Mouse (Mus musculus): Measurements from ENCODE around the gene Gan. TPM values are rescaled to one million over a fixed set of nuclear protein-coding genes. Genes with fewer than 3 reads are reported as not detected.

The Gan gene
- total RNA-seq, 1 experiment from 2014 or later = 2.6 TPM

DNA sequence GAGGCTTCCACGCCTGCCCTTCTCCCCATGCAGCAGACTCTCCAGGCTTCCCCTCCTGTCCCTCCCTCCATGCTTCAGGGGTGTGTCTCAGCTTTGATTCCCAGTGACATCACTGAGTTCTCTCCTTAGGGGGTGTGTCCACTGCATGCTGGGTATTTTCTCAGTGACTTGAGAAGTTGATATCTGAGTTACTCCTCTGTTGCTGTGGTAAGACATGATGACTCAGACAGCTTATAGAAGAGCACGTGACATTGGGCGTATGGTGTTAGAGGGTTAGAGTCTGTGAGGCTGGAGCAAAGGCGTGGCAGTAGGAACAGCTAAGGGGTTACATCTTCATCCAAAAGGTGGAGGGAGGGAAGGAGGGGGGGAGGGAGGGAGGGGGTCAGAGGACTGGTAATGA, 38.7 kb downstream of the Gan start:
- no peak for ATAC-seq (replicated peaks; ENCODE audit: insufficient number of reproducible peaks, low FRiP score, low TSS enrichment, poor library complexity, severe bottlenecking)

DNA sequence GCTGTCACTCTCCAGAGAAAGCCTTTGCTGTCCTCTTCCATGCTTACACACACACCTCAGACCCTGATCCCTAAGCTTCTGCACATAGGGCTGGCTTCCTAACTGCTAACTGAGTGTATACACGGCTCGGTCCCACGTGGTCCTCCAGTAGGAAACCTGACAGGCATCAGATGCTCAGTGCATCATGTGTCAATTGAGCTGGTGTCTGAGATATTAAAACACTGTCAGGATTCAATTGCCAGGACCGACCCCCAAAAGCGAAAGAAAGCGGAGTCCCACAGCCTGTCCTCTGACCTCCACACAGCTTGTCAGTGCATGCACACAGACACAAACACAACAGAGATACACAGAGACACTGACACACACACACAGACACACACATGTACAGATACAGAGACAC, 39.6 kb downstream of the Gan start:
- no peak for ATAC-seq (replicated peaks; ENCODE audit: insufficient number of reproducible peaks, low FRiP score, low TSS enrichment, poor library complexity, severe bottlenecking)

DNA sequence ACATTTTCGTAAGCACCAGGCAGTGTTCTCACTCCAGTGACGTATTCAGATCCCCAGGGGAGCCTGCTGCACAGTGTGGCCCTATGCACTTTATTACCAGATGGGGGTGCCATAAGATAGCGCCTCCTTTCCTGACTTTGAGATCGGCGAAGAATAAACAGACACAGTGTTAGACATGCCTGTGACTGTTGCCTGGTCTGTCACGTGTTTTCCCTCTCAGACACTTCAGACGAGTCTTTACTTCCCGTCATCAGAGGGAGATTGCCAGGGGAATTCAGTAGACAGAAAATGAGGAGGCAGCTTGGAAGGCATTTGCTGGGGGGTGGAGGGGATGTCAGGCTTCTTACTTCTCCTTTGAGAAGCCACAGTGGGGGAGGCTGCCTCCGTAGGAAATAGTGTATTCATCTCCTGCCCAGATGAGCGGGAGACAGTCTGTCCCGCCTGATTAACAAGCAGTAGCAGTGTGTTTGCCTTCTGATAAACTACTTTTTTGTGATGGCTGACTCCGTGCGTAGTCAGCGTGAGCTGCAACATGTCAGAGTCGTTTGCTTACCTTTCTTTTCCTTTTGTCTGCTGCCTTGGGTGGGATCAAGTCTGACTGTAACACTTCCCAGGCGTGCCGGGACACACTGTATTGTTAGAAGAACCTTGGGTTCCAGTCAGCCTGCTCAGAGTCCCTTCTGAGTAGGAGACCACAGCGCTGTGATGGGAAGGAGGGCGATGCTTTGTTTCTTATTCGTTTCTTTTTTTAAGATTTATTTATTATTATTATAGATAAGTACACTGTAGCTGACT, 40.4 kb downstream of the Gan start:
- peak; percentile 67 for ATAC-seq (replicated peaks; ENCODE audit: insufficient number of reproducible peaks, low FRiP score, low TSS enrichment, poor library complexity, severe bottlenecking)

DNA sequence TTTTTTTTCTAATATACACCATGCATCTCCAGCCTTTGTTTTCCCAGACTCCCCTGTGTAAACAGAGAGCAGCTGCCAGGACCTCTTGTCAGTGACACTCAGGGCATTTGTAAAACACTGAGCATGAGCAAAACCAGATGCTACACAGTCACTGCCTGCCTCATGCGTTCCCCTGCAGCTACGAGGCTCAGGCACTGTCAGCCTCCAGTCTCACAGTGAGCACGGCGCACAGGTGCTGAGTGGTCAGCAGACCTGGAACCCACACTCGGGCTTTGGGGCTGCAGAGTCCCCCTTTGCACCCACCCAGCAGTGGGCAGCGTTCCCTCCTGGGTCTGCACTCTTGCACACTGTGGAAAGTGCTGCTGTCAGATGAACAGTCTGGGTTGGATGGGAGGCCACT, 41.7 kb downstream of the Gan start:
- no peak for ATAC-seq (replicated peaks; ENCODE audit: insufficient number of reproducible peaks, low FRiP score, low TSS enrichment, poor library complexity, severe bottlenecking)

DNA sequence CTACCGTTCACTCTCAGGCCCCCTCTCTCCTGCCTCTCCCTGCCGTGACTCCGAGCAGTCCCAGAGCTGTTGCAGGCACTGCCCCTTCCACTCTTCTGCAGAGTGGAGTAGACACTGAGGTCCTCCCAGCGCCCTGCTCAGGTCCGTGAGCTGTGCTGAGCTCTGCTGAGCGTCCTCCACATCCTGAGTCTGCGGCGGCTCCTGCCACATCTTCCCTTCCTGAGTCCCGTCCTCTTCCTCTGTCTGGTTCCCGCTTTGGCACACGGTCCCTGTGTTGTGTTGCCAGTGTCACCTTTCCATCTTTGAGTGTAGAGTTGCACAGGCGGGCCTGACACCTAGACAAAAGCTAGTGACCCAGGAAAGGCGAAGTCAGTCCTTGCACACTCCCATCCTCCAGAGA, 42.4 kb downstream of the Gan start:
- ATAC-seq (replicated peaks; ENCODE audit: insufficient number of reproducible peaks, low FRiP score, low TSS enrichment, poor library complexity, severe bottlenecking) = no peak

DNA sequence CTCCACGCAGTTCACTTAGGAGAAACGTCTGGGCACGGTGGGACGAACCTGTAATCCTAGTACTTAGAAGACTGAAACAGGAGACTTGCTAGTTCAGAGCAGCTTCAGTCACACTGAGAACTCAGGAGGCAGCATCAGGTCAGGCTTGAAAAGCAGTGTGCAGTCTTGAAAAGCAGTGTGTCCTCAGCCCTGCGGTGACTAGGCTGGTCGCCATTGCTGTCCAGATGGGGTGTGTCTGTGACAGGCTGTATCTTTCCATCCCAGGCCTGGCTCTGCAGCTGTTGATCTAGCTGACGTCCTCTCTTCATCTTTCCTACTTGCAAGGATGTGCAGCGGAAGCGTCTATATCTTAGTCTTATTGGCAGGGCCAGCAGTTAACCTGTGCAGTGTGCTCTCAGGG, 42.9 kb downstream of the Gan start:
- no peak for ATAC-seq (replicated peaks; ENCODE audit: insufficient number of reproducible peaks, low FRiP score, low TSS enrichment, poor library complexity, severe bottlenecking)

DNA sequence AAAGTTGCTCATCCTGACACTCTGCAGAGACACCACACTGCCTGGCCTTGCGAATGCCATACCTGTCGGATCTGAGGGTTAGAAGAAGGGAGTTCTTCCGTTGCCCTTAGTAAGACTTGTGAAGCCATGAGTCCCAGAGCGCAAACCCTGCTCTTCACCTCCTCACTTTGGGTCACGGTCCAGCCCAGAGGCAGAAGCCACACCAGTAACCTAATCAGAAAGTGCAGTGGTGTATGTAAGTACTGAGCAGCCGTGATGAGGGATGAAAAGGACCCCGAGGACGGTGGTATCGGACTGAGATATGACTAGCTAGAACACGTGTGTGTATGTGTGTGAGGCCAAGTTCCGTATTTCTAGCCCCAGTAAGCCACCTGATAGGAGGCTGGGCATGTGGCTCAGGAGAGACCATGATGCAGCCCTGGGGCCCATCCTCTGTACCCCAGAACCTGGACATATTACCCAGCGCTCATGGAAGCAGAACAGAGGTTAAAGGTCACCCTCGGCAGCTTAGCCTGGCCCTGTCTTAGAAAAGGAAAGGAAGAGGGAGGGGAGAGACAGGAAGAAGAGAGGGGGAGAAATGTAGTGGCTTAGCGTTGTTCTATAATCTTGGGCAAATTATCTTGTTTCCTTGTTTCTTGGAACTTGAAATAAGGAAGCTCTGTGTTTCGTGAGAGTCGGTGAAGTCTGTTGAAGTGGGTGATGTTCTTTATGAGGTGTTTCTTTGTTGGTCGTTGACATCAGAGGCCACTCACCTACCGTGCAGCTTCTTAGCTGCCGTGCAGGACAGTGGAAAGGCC, 43.5 kb downstream of the Gan start:
- peak; percentile 24 for ATAC-seq (replicated peaks; ENCODE audit: insufficient number of reproducible peaks, low FRiP score, low TSS enrichment, poor library complexity, severe bottlenecking)

DNA sequence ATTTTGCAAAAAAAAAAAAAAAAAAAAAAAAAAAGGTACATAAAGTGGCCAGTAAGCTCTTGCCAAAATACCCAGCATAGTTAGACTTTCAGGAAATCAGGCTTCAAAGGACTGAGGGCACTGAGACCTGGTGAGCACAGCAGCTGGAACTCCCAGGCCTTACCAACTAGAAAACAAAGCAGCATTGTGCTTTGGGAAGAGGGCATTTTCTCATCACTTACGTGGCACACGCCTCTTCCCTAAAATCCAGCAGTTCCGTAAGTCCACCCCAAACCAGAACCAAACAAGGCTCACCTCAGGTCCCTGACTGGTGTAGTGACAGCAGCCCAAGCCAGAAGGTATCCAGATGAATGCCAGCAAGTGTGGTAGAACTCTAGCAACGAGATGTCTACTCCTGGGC, 45.1 kb downstream of the Gan start:
- ATAC-seq (replicated peaks; ENCODE audit: insufficient number of reproducible peaks, low FRiP score, low TSS enrichment, poor library complexity, severe bottlenecking) = no peak

DNA sequence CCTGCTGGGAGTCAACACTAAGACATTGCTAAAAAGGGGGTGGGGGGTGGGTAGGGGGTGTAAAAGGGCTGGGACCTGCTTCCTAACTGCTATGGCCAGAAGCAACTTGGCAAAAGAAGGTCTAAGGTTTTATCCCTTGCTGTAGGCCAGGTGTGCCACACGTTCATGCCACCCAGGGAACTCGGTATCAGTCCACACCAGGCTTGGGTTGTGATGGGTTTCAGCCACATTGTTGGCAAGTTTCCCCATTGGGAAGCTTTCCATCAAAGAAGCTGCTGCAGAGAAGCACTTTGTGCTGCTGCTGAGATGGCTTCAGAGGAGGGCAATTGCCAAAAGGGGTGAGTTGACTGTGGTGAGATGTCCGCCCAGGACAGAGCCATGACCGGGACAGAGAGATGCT, 47.9 kb downstream of the Gan start:
- no peak for ATAC-seq (replicated peaks; ENCODE audit: insufficient number of reproducible peaks, low FRiP score, low TSS enrichment, poor library complexity, severe bottlenecking)

DNA sequence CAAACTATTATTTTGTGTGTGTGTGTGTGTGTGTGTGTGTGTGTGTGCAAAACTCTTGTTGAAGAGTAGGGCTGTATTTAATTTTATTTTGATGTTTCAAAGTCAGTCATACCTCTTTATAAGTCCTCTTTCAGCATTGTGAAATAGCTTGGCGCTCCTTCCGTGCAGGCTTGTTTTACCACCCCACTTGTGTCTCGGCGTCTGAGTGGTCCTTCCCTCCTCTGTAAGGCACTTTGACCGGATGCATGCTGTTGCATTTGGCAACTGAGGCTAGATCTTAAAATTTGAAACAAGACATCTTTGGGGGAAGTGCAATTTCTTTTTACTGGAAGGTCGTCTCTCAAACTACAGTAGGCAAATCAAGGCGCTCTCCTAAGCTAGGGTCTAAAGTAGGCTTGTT, 48.7 kb downstream of the Gan start:
- ATAC-seq (replicated peaks; ENCODE audit: insufficient number of reproducible peaks, low FRiP score, low TSS enrichment, poor library complexity, severe bottlenecking) = no peak

DNA sequence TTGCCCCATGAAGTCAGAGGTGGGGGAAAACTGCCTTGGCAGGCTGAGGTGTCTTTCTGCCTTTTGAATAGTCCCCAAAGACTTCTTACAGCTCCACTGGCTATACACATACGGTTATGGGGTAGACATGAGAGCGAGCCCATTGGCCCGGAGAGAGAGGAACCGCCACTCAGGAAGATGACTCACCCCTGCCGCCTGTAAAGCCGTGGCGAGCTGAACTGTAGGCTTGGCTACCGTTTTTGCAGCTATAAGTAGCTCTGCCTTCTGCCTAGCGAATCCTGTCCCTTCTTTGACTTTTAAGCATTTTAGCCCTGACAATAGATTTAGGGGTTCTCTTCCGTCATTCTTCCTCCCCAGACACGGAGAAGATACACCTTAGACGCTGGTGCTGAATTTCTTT, 51.2 kb downstream of the Gan start:
- ATAC-seq (replicated peaks; ENCODE audit: insufficient number of reproducible peaks, low FRiP score, low TSS enrichment, poor library complexity, severe bottlenecking) = peak; percentile 73; the same call in 1 of the 2 replicates

DNA sequence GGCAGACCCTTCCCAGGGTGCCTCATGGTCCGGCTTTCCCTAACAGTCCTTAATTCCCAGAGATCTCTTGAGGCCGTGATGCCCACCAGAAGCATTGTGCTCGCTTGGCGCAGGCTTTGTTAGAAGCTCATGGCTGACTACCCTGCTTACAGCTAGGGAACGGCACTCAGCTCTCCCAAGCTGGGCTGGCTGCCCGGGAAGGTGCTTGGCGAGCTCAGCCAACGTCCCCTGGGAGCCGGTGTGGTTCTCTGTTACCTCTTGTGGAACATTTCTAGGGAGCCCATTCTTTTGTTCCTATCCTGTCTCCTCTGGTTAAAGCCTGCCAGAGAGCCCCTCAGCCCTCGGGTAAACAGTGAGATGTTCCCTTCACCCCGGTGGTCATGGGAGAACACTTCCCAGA, 54.2 kb downstream of the Gan start:
- no peak for ATAC-seq (replicated peaks; ENCODE audit: insufficient number of reproducible peaks, low FRiP score, low TSS enrichment, poor library complexity, severe bottlenecking)

DNA sequence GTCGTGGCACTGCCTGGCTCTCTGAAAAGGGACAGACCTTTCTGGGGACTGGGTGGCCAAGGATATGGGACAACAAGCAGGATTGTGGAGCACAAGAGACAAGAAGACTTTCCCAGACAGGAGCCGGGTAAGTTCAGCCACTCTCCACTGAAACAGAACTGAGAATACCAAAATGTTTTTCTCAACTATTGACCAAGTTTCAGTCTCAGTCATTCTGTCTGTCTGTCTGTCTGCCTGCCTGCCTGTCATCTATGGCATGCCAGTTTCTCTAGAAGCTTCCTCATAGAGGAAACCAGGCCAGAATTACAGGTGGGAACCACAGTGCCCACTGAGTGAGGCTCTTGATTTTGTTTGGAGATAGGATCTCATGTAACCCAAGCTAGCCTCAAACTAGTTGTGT, 59.8 kb downstream of the Gan start:
- ATAC-seq (replicated peaks; ENCODE audit: insufficient number of reproducible peaks, low FRiP score, low TSS enrichment, poor library complexity, severe bottlenecking) = no peak

DNA sequence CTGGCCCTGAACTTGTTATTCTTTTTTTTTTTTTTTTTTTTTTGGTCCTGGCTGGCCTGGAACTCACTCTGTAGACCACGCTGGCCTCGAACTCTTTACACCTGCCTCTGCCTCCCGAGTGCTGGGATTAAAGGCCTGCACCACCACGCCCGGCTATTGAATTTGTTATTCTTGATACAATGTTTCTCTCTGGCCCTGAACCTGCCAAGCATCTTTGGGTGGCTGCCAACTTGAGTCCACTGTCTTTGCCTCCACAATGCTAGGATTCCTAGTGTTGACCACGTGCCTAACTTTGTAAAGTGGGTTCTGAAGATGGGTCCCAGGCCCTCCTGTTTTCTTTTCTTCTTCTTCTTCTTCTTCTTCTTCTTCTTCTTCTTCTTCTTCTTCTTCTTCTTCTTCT, 64.5 kb downstream of the Gan start:
- ATAC-seq (replicated peaks; ENCODE audit: insufficient number of reproducible peaks, low FRiP score, low TSS enrichment, poor library complexity, severe bottlenecking) = no peak

DNA sequence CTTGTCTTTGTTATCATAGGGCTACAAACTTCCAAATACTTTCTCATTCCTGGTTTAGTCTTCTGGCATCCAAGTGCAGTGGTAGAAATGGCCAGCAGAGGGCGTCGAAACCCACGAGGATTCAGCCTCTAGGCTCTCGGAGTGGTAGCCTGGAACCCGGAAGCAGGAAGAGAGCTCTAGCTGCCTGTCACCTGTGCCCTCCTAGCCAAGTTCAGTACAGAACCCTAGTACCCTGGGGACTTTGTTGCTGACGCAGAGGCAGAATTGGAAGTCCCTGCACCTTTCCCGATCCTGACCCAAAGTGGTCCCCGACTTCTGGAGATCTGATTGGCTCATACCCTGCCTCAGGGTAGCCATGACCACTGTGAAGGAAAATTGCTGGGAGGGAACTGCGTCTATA, 66.7 kb downstream of the Gan start:
- ATAC-seq (replicated peaks; ENCODE audit: insufficient number of reproducible peaks, low FRiP score, low TSS enrichment, poor library complexity, severe bottlenecking) = peak; percentile 96

DNA sequence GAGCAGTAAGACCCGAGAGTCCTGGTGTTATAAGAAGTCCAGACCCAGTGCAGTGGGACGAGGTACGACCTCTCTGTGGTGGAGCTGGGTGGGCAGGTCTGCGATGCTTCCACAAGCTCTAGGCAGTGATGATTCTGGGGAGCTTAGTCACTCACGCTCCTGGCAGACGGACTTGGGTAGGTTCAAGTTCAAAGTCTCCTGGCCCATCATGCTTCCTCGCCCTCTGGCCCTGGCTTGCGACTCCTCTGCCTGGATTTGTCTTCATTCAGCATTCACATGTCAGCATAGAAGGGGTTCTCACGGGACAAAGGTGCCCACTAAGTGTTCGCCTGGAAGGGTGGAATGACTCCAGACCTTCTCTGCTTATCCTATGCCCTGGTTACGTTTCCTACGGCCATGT, 68.4 kb downstream of the Gan start:
- ATAC-seq (replicated peaks; ENCODE audit: insufficient number of reproducible peaks, low FRiP score, low TSS enrichment, poor library complexity, severe bottlenecking) = no peak

DNA sequence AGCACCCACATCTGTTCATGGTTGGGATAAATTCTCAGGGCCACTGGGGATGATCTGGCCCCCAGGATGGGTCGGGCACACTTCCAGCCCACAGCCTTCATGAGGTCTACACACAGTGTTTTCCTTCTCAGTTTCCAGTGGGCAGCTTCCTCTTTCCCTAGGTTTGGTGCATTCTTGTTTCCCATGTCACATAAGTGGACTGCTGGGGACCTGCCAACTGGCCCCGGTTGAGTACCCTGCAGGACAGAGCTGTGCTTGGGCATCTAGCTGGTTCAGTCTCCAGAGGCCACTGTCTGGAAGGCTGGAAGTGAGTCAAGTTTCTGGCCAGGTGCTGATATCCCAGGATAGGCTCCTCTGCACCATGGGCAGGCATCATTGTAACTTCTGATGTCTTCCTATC, 69.4 kb downstream of the Gan start:
- no peak for ATAC-seq (replicated peaks; ENCODE audit: insufficient number of reproducible peaks, low FRiP score, low TSS enrichment, poor library complexity, severe bottlenecking)

DNA sequence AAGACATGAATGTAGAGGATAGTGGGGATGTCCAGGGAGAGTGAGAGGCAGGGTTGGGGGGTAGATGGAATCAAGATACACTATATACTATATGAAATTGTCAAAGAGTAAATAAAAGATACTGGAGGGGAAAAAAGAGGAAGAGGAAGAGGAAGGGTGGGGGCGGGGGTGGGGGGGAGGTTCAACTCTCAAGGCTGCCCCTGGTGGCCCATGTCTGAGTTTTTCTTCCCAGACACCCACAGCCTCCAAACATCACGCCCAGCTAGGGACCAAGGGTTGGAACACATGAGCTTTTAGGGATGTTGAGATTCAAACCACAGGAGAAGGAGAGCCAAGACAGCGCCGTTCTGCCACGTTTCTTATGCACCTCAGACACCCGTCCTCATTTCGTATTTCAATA, 75.3 kb downstream of the Gan start:
- ATAC-seq (replicated peaks; ENCODE audit: insufficient number of reproducible peaks, low FRiP score, low TSS enrichment, poor library complexity, severe bottlenecking) = peak; percentile 57

DNA sequence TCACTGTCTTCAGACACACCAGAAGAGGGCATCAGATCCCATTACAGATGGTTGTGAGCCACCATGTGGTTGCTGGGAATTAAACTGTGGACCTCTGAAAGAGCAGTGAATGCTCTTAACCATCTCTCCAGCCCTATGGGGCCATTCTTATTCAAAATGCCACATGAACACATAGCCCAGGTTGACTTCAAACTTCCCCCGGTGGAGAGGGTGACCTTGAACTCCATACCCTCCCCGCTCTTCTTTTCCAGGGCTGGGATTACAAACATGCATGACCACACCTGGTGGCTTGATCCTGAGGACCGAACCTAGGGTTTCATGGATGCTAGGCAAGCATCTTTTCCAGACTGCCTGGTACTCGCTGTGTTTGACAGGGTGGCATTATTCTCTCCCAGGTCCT, 78.6 kb downstream of the Gan start:
- no peak for ATAC-seq (replicated peaks; ENCODE audit: insufficient number of reproducible peaks, low FRiP score, low TSS enrichment, poor library complexity, severe bottlenecking)

DNA sequence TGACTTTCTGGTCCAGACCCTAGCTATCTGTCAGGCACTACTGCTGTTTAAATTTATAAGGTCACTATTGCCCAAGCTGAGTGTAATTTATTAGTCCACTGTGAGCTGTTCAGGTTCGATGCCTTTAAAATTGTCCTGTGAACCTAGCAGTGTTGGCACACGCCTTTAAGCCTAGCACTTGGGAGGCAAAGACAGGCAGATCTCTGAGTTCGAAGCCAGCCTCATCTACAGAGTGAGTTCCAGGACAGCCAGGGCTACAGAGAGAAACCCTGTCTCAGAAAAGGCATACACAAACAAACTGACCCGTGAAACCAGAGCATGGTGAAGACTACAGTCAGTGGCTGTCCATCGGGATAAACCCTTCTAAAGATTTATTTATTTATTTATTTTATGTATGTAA, 82.4 kb downstream of the Gan start:
- ATAC-seq (replicated peaks; ENCODE audit: insufficient number of reproducible peaks, low FRiP score, low TSS enrichment, poor library complexity, severe bottlenecking) = no peak

All from monocyte, adult 5-6 weeks (primary cell).